Mouse (Mus musculus): Measurements from ENCODE around the gene Glycam1.

Glycam1 gene

GRCm38 (mm10) chr15:103519386-103520378, 45.2 kb downstream of the Glycam1 start:
- no peak for DNase-seq (ENCODE audit: low spot score)

- no peak for DNase-seq (ENCODE audit: low spot score)
Measured at GRCm38 (mm10) chr15:103518600-103519385, 46.1 kb downstream of the Glycam1 start.

- DNase-seq (ENCODE audit: low spot score): no peak
Measured at GRCm38 (mm10) chr15:103514914-103515313, 50.0 kb downstream of the Glycam1 start.

- DNase-seq (ENCODE audit: low spot score): no peak
Measured at GRCm38 (mm10) chr15:103514119-103514518, 50.8 kb downstream of the Glycam1 start.

GRCm38 (mm10) chr15:103513621-103514031, 51.3 kb downstream of the Glycam1 start:
- no peak for DNase-seq (ENCODE audit: low spot score)

Data from urinary bladder, postnatal 10 days (tissue).